Mouse (Mus musculus) testis, adult 2 months (tissue): ENCODE data around the gene Ifi27.

Experiments
- CTCF ChIP-seq: fragments of 200-500 bp; IDR thresholded peaks from 2 replicates; pipeline ENCODE4 v1.5.1; 2012; ENCODE audit warnings: low read depth, mild to moderate bottlenecking, inconsistent platforms, low read length, moderate library complexity; ENCODE audit not compliant: control insufficient read depth, insufficient read depth, insufficient replicate concordance
- POLR2A ChIP-seq: fragments of 200-500 bp; IDR thresholded peaks from 2 replicates; pipeline ENCODE4 v1.6.1; 2012; ENCODE audit warnings: low read depth, mild to moderate bottlenecking, inconsistent platforms, low read length, moderate library complexity; ENCODE audit not compliant: control insufficient read depth

GRCm38 (mm10) chr12:103434861-103435260 lies 850 bp downstream of the Ifi27 start:
- TF ChIP-seq CTCF (no peak), POLR2A (no peak)
